Mouse (Mus musculus) forelimb bud, embryonic 11.5 days (tissue): ENCODE measurements around the gene Eml4.

Experiments used
- DNase-seq: peaks from one replicate; pipeline ENCODE4 v3.0.0-alpha.2; 2012; ENCODE audit warnings: low read depth, low spot score

The Eml4 gene

GRCm38 (mm10) chr17:83350379-83351091 is at the start of gene Eml4:
TSS of gene Eml4 (plus strand) at chr17:83350931.
- peak; percentile 91 for DNase-seq

GRCm38 (mm10) chr17:83301433-83301832 is 49.3 kb upstream of the Eml4 start:
- no peak for DNase-seq

GRCm38 (mm10) chr17:83304089-83304822 is 46.5 kb upstream of the Eml4 start:
- no peak for DNase-seq

GRCm38 (mm10) chr17:83306964-83307640 is 43.6 kb upstream of the Eml4 start:
- DNase-seq, result no peak

- peak; percentile 52 for DNase-seq
Measured at GRCm38 (mm10) chr17:83307641-83308296, 43.0 kb upstream of the Eml4 start.

GRCm38 (mm10) chr17:83308451-83308850 is 42.3 kb upstream of the Eml4 start:
- no peak for DNase-seq

- DNase-seq, result peak; percentile 46
Measured at GRCm38 (mm10) chr17:83309243-83309642, 41.5 kb upstream of the Eml4 start.

- DNase-seq, result no peak
Measured at GRCm38 (mm10) chr17:83311806-83312205, 38.9 kb upstream of the Eml4 start.

- DNase-seq, result peak; percentile 59
Measured at GRCm38 (mm10) chr17:83312244-83312918, 38.4 kb upstream of the Eml4 start.

- DNase-seq, result no peak
Measured at GRCm38 (mm10) chr17:83313046-83313689, 37.6 kb upstream of the Eml4 start.

GRCm38 (mm10) chr17:83315476-83315875 is 35.3 kb upstream of the Eml4 start:
- DNase-seq, result no peak

GRCm38 (mm10) chr17:83322621-83323335 is 28.0 kb upstream of the Eml4 start:
- no peak for DNase-seq

- peak; percentile 37 for DNase-seq
Measured at GRCm38 (mm10) chr17:83323410-83324268, 27.1 kb upstream of the Eml4 start.

- DNase-seq, result no peak
Measured at GRCm38 (mm10) chr17:83324269-83324616, 26.5 kb upstream of the Eml4 start.

- no peak for DNase-seq
Measured at GRCm38 (mm10) chr17:83335183-83335584, 15.5 kb upstream of the Eml4 start.

- no peak for DNase-seq
Measured at GRCm38 (mm10) chr17:83337051-83337898, 13.5 kb upstream of the Eml4 start.

GRCm38 (mm10) chr17:83339368-83340085 is 11.2 kb upstream of the Eml4 start:
- no peak for DNase-seq
